Mouse (Mus musculus) liver, embryonic 14 days (tissue): Measurements from ENCODE around the gene Mturn. TPM values are rescaled to one million over a fixed set of nuclear protein-coding genes. Genes with fewer than 3 reads are reported as not detected.

Experiments used
- polyA plus RNA-seq: library from polyadenylated mRNA; depleted of rRNA; stranded (reverse); fragments of >200 nt; gene quantifications from 2 replicates; pipeline ENCODE4 v1.2.3, GENCODE M21; 2012; rRNA removed

The Mturn gene
- 0.39 and 0.40 TPM in 2 replicates for polyA plus RNA-seq

GRCm38 (mm10) chr6:54680891-54681745 is at the start of gene Mturn:
Gene Mturn (plus strand): TSS chr6:54681624.

Other genes with a start within 250 kb of the Mturn start
- 0.03 and 0.10 TPM in 2 replicates for gene Scrn1, start 115.1 kb upstream of the Mturn start, polyA plus RNA-seq
- gene Plekha8, start 86.5 kb upstream of the Mturn start, polyA plus RNA-seq = 1.8 and 2.1 TPM in 2 replicates
- 3.8 and 4.5 TPM in 2 replicates for gene Fkbp14, start 84.3 kb upstream of the Mturn start, polyA plus RNA-seq
- gene Znrf2, start 135.3 kb downstream of the Mturn start, polyA plus RNA-seq = 3.3 and 4.1 TPM in 2 replicates